Mouse (Mus musculus) retina, embryonic 14.5 days (tissue): ENCODE results near the gene Kpna6.

ENCODE experiments used
- DNase-seq: peaks from one replicate; pipeline ENCODE4 v3.0.0-alpha.2; 2015; ENCODE audit warnings: low spot score

Gene Kpna6

GRCm38 (mm10) chr4:129618031-129618430, 54.5 kb downstream of the Kpna6 start:
- no peak for DNase-seq

GRCm38 (mm10) chr4:129617121-129617641, 55.4 kb downstream of the Kpna6 start:
- no peak for DNase-seq

GRCm38 (mm10) chr4:129616631-129617030, 55.9 kb downstream of the Kpna6 start:
- DNase-seq, result no peak

GRCm38 (mm10) chr4:129615801-129616290, 56.7 kb downstream of the Kpna6 start:
- DNase-seq, result no peak

GRCm38 (mm10) chr4:129614093-129614492, 58.5 kb downstream of the Kpna6 start, which contains the start of gene Dcdc2b:
Gene Dcdc2b (minus strand): TSS chr4:129614257.
- no peak for DNase-seq

- DNase-seq, result no peak
These were observed 62.1 kb downstream of the Kpna6 start for GRCm38 (mm10) chr4:129610472-129610871.

- no peak for DNase-seq
These were observed 62.5 kb downstream of the Kpna6 start for GRCm38 (mm10) chr4:129610026-129610425.

GRCm38 (mm10) chr4:129609139-129609631, 63.4 kb downstream of the Kpna6 start:
- no peak for DNase-seq

GRCm38 (mm10) chr4:129608426-129609025, 64.0 kb downstream of the Kpna6 start:
- DNase-seq, result peak; percentile 95

GRCm38 (mm10) chr4:129600233-129601158, 72.1 kb downstream of the Kpna6 start, which contains the start of the genes Eif3i and Tmem234:
Gene Eif3i (minus strand): TSS chr4:129600648.
Gene Tmem234 (plus strand): TSS chr4:129600668.
- peak; percentile 85 for DNase-seq
